Mouse (Mus musculus): ENCODE measurements around the gene B3gat3. TPM values are rescaled to one million over a fixed set of nuclear protein-coding genes. Genes with fewer than 3 reads are reported as not detected.
A peak's percentile ranks its signal among the peaks of the same experiment; 100 is the strongest.
"Not testable (repeated sequence)": the region's sequence is repeated elsewhere in the genome, so short reads cannot be mapped to it uniquely, and the experiment has no call there.

Gene B3gat3
- polyA plus RNA-seq, 1 experiment from 2014 or later: 75.0 TPM

GRCm38 (mm10) chr19:8965771-8966170, 45.6 kb downstream of the B3gat3 start:
- Histone ChIP-seq H3K27ac (replicated peaks; ENCODE audit: low read depth, low read length) (no peak overlapping the region), H3K36me3 (ENCODE audit: control insufficient read depth, insufficient read depth, low read length) (peaks cover 79% of the 10 kb centered on the region), H3K4me3 (replicated peaks; ENCODE audit: low read depth, low read length) (no peak overlapping the region), H3K9me3 (ENCODE audit: control insufficient read depth, low read length) (no peaks in the 10 kb centered on the region), H3K27me3 (ENCODE audit: control insufficient read depth, insufficient read depth, low read length) (no peaks in the 10 kb centered on the region), H3K4me2 (ENCODE audit: low read length) (peak overlapping the region; percentile 57), H3K9ac (replicated peaks; ENCODE audit: low read length) (no peak overlapping the region), H3K4me1 (ENCODE audit: control insufficient read depth, insufficient read depth, low read length) (peaks cover 11% of the 10 kb centered on the region)
- DNase-seq (no peak), ATAC-seq (ENCODE audit: low FRiP score, low TSS enrichment) (no peak)
- WGBS: 85% methylated on average over 8 of the region's 8 CpGs

- Histone ChIP-seq H3K4me3 (replicated peaks; ENCODE audit: low read depth, low read length) (peak overlapping the region; percentile 77), H3K4me2 (ENCODE audit: low read length) (peak overlapping the region; percentile 57), H3K4me1 (ENCODE audit: control insufficient read depth, insufficient read depth, low read length) (peaks cover 11% of the 10 kb centered on the region), H3K27ac (replicated peaks; ENCODE audit: low read depth, low read length) (peak overlapping the region; percentile 80), H3K36me3 (ENCODE audit: control insufficient read depth, insufficient read depth, low read length) (peaks cover 79% of the 10 kb centered on the region), H3K27me3 (ENCODE audit: control insufficient read depth, insufficient read depth, low read length) (no peaks in the 10 kb centered on the region), H3K9ac (replicated peaks; ENCODE audit: low read length) (peak overlapping the region; percentile 51), H3K9me3 (ENCODE audit: control insufficient read depth, low read length) (no peaks in the 10 kb centered on the region)
- 43% methylated on average over 5 of the region's 5 CpGs for whole genome bisulfite sequencing
- no peak for ATAC-seq (ENCODE audit: low FRiP score, low TSS enrichment)
- DNase-seq: no peak
Observed at GRCm38 (mm10) chr19:8966198-8966589, 46.0 kb downstream of the B3gat3 start.

- Histone ChIP-seq H3K27me3 (ENCODE audit: control insufficient read depth, insufficient read depth, low read length) (no peaks in the 10 kb centered on the region), H3K9ac (replicated peaks; ENCODE audit: low read length) (peak within 1 kb of the TSS; percentile 85), H3K27ac (replicated peaks; ENCODE audit: low read depth, low read length) (peak within 1 kb of the TSS; percentile 80), H3K9me3 (ENCODE audit: control insufficient read depth, low read length) (no peaks in the 10 kb centered on the region), H3K36me3 (ENCODE audit: control insufficient read depth, insufficient read depth, low read length) (peaks cover 79% of the 10 kb centered on the region), H3K4me3 (replicated peaks; ENCODE audit: low read depth, low read length) (peak within 1 kb of the TSS; percentile 77), H3K4me1 (ENCODE audit: control insufficient read depth, insufficient read depth, low read length) (peaks cover 11% of the 10 kb centered on the region), H3K4me2 (ENCODE audit: low read length) (peak within 1 kb of the TSS; percentile 96)
- ATAC-seq (ENCODE audit: low FRiP score, low TSS enrichment) (peak; percentile 99), DNase-seq (peak; percentile 99)
- 1% methylated on average over 52 of the region's 52 CpGs for WGBS
Observed at GRCm38 (mm10) chr19:8966590-8967372, 46.6 kb downstream of the B3gat3 start, which contains the start of gene Eef1g. Gene Eef1g (plus strand): TSS chr19:8967041.

- Histone ChIP-seq H3K9ac (replicated peaks; ENCODE audit: low read length) (peak overlapping the region; percentile 85), H3K4me3 (replicated peaks; ENCODE audit: low read depth, low read length) (peak overlapping the region; percentile 77), H3K4me2 (ENCODE audit: low read length) (peak overlapping the region; percentile 96), H3K27me3 (ENCODE audit: control insufficient read depth, insufficient read depth, low read length) (no peaks in the 10 kb centered on the region), H3K36me3 (ENCODE audit: control insufficient read depth, insufficient read depth, low read length) (peaks cover 79% of the 10 kb centered on the region), H3K27ac (replicated peaks; ENCODE audit: low read depth, low read length) (peak overlapping the region; percentile 75), H3K9me3 (ENCODE audit: control insufficient read depth, low read length) (no peaks in the 10 kb centered on the region), H3K4me1 (ENCODE audit: control insufficient read depth, insufficient read depth, low read length) (peaks cover 11% of the 10 kb centered on the region)
- DNase-seq (no peak), ATAC-seq (ENCODE audit: low FRiP score, low TSS enrichment) (0 out of 2 replicates have a peak, but pooled peaks have one; percentile 1)
- WGBS: under 1% methylated on average over 8 of the region's 8 CpGs
Observed at GRCm38 (mm10) chr19:8967373-8967743, 47.2 kb downstream of the B3gat3 start.

- 5% methylated on average over 9 of the region's 9 CpGs for WGBS
- no peak for DNase-seq
Observed at GRCm38 (mm10) chr19:8967893-8968292, 47.7 kb downstream of the B3gat3 start.

GRCm38 (mm10) chr19:8972491-8972890, 52.3 kb downstream of the B3gat3 start:
- peaks cover 88% of the 10 kb centered on the region for H3K36me3 ChIP-seq (ENCODE audit: control insufficient read depth, insufficient read depth, low read length)
- DNase-seq; ATAC-seq (ENCODE audit: low FRiP score, low TSS enrichment); H3K27me3 ChIP-seq (ENCODE audit: control insufficient read depth, insufficient read depth, low read length); H3K4me3 ChIP-seq (replicated peaks; ENCODE audit: low read depth, low read length); H3K4me2 ChIP-seq (ENCODE audit: low read length); H3K9me3 ChIP-seq (ENCODE audit: control insufficient read depth, low read length); H3K9ac ChIP-seq (replicated peaks; ENCODE audit: low read length); H3K27ac ChIP-seq (replicated peaks; ENCODE audit: low read depth, low read length): not testable (repeated sequence)
- H3K4me1 ChIP-seq (ENCODE audit: control insufficient read depth, insufficient read depth, low read length): peaks cover 11% of the 10 kb centered on the region
- 90% methylated on average over 8 of the region's 8 CpGs for WGBS

More at GRCm38 (mm10) chr19:8967893-8968292, 47.7 kb downstream of the B3gat3 start:
- peaks cover 79% of the 10 kb centered on the region for H3K36me3 ChIP-seq (ENCODE audit: control insufficient read depth, insufficient read depth, low read length)
- H3K9ac ChIP-seq (replicated peaks; ENCODE audit: low read length): peak overlapping the region; percentile 85
- no peak for ATAC-seq (ENCODE audit: low FRiP score, low TSS enrichment)
- H3K4me2 ChIP-seq (ENCODE audit: low read length): peak overlapping the region; percentile 96
- H3K27me3 ChIP-seq (ENCODE audit: control insufficient read depth, insufficient read depth, low read length): no peaks in the 10 kb centered on the region
- peak overlapping the region; percentile 75; the same call in 1 of the 2 replicates for H3K27ac ChIP-seq (replicated peaks; ENCODE audit: low read depth, low read length)
- no peaks in the 10 kb centered on the region for H3K9me3 ChIP-seq (ENCODE audit: control insufficient read depth, low read length)
- H3K4me3 ChIP-seq (replicated peaks; ENCODE audit: low read depth, low read length): peak overlapping the region; percentile 77
- peaks cover 11% of the 10 kb centered on the region for H3K4me1 ChIP-seq (ENCODE audit: control insufficient read depth, insufficient read depth, low read length)

GRCm38 (mm10) chr19:8974638-8975037, 54.5 kb downstream of the B3gat3 start:
- H3K27ac ChIP-seq (replicated peaks; ENCODE audit: low read depth, low read length): no peak overlapping the region
- 90% methylated on average over 1 of the region's 1 CpGs for WGBS
- H3K36me3 ChIP-seq (ENCODE audit: control insufficient read depth, insufficient read depth, low read length): peaks cover 94% of the 10 kb centered on the region
- H3K4me2 ChIP-seq (ENCODE audit: low read length): no peak overlapping the region
- no peaks in the 10 kb centered on the region for H3K9me3 ChIP-seq (ENCODE audit: control insufficient read depth, low read length)
- H3K4me3 ChIP-seq (replicated peaks; ENCODE audit: low read depth, low read length): no peak overlapping the region
- H3K4me1 ChIP-seq (ENCODE audit: control insufficient read depth, insufficient read depth, low read length): no peaks in the 10 kb centered on the region
- DNase-seq (no peak), ATAC-seq (ENCODE audit: low FRiP score, low TSS enrichment) (no peak)
- H3K9ac ChIP-seq (replicated peaks; ENCODE audit: low read length): no peak overlapping the region
- H3K27me3 ChIP-seq (ENCODE audit: control insufficient read depth, insufficient read depth, low read length): no peaks in the 10 kb centered on the region

GRCm38 (mm10) chr19:8975491-8975890, 55.3 kb downstream of the B3gat3 start:
- Histone ChIP-seq H3K4me2 (ENCODE audit: low read length) (no peak overlapping the region), H3K9me3 (ENCODE audit: control insufficient read depth, low read length) (no peaks in the 10 kb centered on the region), H3K4me1 (ENCODE audit: control insufficient read depth, insufficient read depth, low read length) (no peaks in the 10 kb centered on the region), H3K36me3 (ENCODE audit: control insufficient read depth, insufficient read depth, low read length) (peaks cover 93% of the 10 kb centered on the region), H3K27me3 (ENCODE audit: control insufficient read depth, insufficient read depth, low read length) (no peaks in the 10 kb centered on the region), H3K9ac (replicated peaks; ENCODE audit: low read length) (no peak overlapping the region), H3K4me3 (replicated peaks; ENCODE audit: low read depth, low read length) (no peak overlapping the region), H3K27ac (replicated peaks; ENCODE audit: low read depth, low read length) (no peak overlapping the region)
- WGBS: 93% methylated on average over 2 of the region's 2 CpGs
- ATAC-seq (ENCODE audit: low FRiP score, low TSS enrichment): no peak
- DNase-seq: no peak

GRCm38 (mm10) chr19:8976535-8976934, 56.4 kb downstream of the B3gat3 start:
- no peak overlapping the region for H3K4me2 ChIP-seq (ENCODE audit: low read length)
- peak; percentile 81 for DNase-seq

More at GRCm38 (mm10) chr19:8976535-8976934, 56.4 kb downstream of the B3gat3 start:
- 53% methylated on average over 3 of the region's 3 CpGs for WGBS
- Histone ChIP-seq H3K9ac (replicated peaks; ENCODE audit: low read length) (no peak overlapping the region), H3K9me3 (ENCODE audit: control insufficient read depth, low read length) (no peaks in the 10 kb centered on the region), H3K4me3 (replicated peaks; ENCODE audit: low read depth, low read length) (no peak overlapping the region), H3K4me1 (ENCODE audit: control insufficient read depth, insufficient read depth, low read length) (no peaks in the 10 kb centered on the region), H3K36me3 (ENCODE audit: control insufficient read depth, insufficient read depth, low read length) (peaks cover 93% of the 10 kb centered on the region), H3K27ac (replicated peaks; ENCODE audit: low read depth, low read length) (no peak overlapping the region), H3K27me3 (ENCODE audit: control insufficient read depth, insufficient read depth, low read length) (no peaks in the 10 kb centered on the region)
- ATAC-seq (ENCODE audit: low FRiP score, low TSS enrichment): peak; percentile 46; the same call in 1 of the 2 replicates

All from midbrain, embryonic 14.5 days (tissue).